ENCODE assay signal across 12 mouse cellular contexts in genomic region chr12:70532843-70533242, GRCm38 (mm10).
DNase-seq lines count a peak whose midpoint lies in the region; ATAC-seq and TF ChIP-seq lines count a peak whose summit lies in the region.
"Had no signal": no experiment of that assay in that cellular context is flagged by ENCODE, and none has a peak within 500 bp of the region (broad histone marks: within the 10 kb centered on the region; RNA-seq: fewer than 3 reads in every experiment).

No protein-coding gene starts in this region.

- H3K27me3 ChIP-seq in intestine, embryonic 14.5 days (replicated peaks; ENCODE audit: control insufficient read depth, insufficient read depth, low read length), result no peaks in the 10 kb centered on the region
- no peaks in the 10 kb centered on the region for H3K27me3 ChIP-seq in intestine, embryonic 16.5 days (replicated peaks; ENCODE audit: control insufficient read depth, insufficient read depth, low read length)
- no peaks in the 10 kb centered on the region for H3K27me3 ChIP-seq in embryonic facial prominence, embryonic 15.5 days
- H3K27me3 ChIP-seq in limb, embryonic 10.5 days (ENCODE audit: low read depth, poor library complexity, severe bottlenecking), result no peaks in the 10 kb centered on the region
- no peaks in the 10 kb centered on the region for H3K27me3 ChIP-seq in liver, postnatal 0 days (ENCODE audit: insufficient read depth, low read length)

- 64% methylated on average over 10 of the region's 10 CpGs for WGBS in intestine, embryonic 14.5 days
- 74% methylated on average over 10 of the region's 10 CpGs for WGBS in intestine, embryonic 16.5 days
- 37% methylated on average over 10 of the region's 10 CpGs for WGBS in embryonic facial prominence, embryonic 15.5 days
- WGBS in limb, embryonic 10.5 days, result 85% methylated on average over 10 of the region's 10 CpGs
- 75% methylated on average over 10 of the region's 10 CpGs for WGBS in liver, postnatal 0 days (ENCODE audit: insufficient replicate concordance)

- TF ChIP-seq CTCF in brain, embryonic 14.5 days (IDR thresholded peaks at IDR 0.05; ENCODE audit: borderline replicate concordance, extremely low read depth, insufficient read depth, insufficient read length), result no peak
- no peak for TF ChIP-seq CTCF in liver, postnatal 0 days (IDR thresholded peaks at IDR 0.05; ENCODE audit: low read depth)

- no peak for TF ChIP-seq EP300 in liver, postnatal 0 days (IDR thresholded peaks at IDR 0.05; ENCODE audit: low read depth)

- DNase-seq in intestine, embryonic 14.5 days (ENCODE audit: low spot score), result peak; percentile 52
- peak; percentile 59 for DNase-seq in brain, embryonic 14.5 days (ENCODE audit: low read depth)
- no peak for DNase-seq in limb, embryonic 10.5 days (ENCODE audit: low spot score)
- no peak for DNase-seq in retina, embryonic 14.5 days (ENCODE audit: low spot score)
- DNase-seq in liver, postnatal 0 days, result no peak
- DNase-seq in frontal cortex, postnatal 25 days (ENCODE audit: low spot score in 2 of 2), result no peak
- DNase-seq: adrenal gland, postnatal 25 days; cerebellum, postnatal 14 days; lung, adult 18-20 months had no signal

- H3K4me3 ChIP-seq in intestine, embryonic 14.5 days (ENCODE audit: low read depth, low read length), result no peak overlapping the region
- no peak overlapping the region for H3K4me3 ChIP-seq in intestine, embryonic 16.5 days (ENCODE audit: low read length)
- no peak overlapping the region for H3K4me3 ChIP-seq in embryonic facial prominence, embryonic 15.5 days (replicated peaks)
- no peak overlapping the region for H3K4me3 ChIP-seq in limb, embryonic 10.5 days
- H3K4me3 ChIP-seq in liver, postnatal 0 days (ENCODE audit: low read depth, low read length), result no peak overlapping the region
- H3K4me3 ChIP-seq: myocyte had no signal

- H3K9ac ChIP-seq in intestine, embryonic 14.5 days (ENCODE audit: low read length), result no peak overlapping the region
- no peak overlapping the region for H3K9ac ChIP-seq in intestine, embryonic 16.5 days (ENCODE audit: low read depth, low read length)
- H3K9ac ChIP-seq in embryonic facial prominence, embryonic 15.5 days, result no peak overlapping the region
- H3K9ac ChIP-seq in liver, postnatal 0 days (replicated peaks), result no peak overlapping the region

- peaks cover 4% of the 10 kb centered on the region; the same call in 1 of the 2 replicates for H3K4me1 ChIP-seq in intestine, embryonic 14.5 days (replicated peaks; ENCODE audit: control insufficient read depth, insufficient read depth, low read length)
- no peaks in the 10 kb centered on the region; the same call in 1 of the 2 replicates for H3K4me1 ChIP-seq in intestine, embryonic 16.5 days (ENCODE audit: control insufficient read depth, insufficient read depth, low read length)
- peaks cover 22% of the 10 kb centered on the region for H3K4me1 ChIP-seq in embryonic facial prominence, embryonic 15.5 days
- H3K4me1 ChIP-seq in limb, embryonic 10.5 days, result peaks cover 11% of the 10 kb centered on the region
- H3K4me1 ChIP-seq in liver, postnatal 0 days (ENCODE audit: insufficient read depth), result no peaks in the 10 kb centered on the region

- no peak overlapping the region for H3K4me2 ChIP-seq in intestine, embryonic 14.5 days (ENCODE audit: low read length)
- H3K4me2 ChIP-seq in intestine, embryonic 16.5 days (ENCODE audit: low read depth, low read length), result no peak overlapping the region
- H3K4me2 ChIP-seq in embryonic facial prominence, embryonic 15.5 days (replicated peaks), result 0 out of 2 replicates have a peak overlapping the region, but pooled peaks have one; percentile 22
- H3K4me2 ChIP-seq in liver, postnatal 0 days (ENCODE audit: low read depth, low read length), result no peak overlapping the region

- no peak for ATAC-seq in intestine, embryonic 14.5 days (replicated peaks; ENCODE audit: low FRiP score, low TSS enrichment, low read depth)
- ATAC-seq in intestine, embryonic 16.5 days, result no peak
- peak; percentile 54 for ATAC-seq in embryonic facial prominence, embryonic 15.5 days (ENCODE audit: insufficient number of reproducible peaks, low FRiP score, low TSS enrichment, low read depth)
- ATAC-seq in liver, postnatal 0 days, result no peak

- no peaks in the 10 kb centered on the region for H3K36me3 ChIP-seq in intestine, embryonic 14.5 days (ENCODE audit: control insufficient read depth, insufficient read depth, low read length)
- H3K36me3 ChIP-seq in intestine, embryonic 16.5 days (ENCODE audit: control insufficient read depth, insufficient read depth, low read length), result no peaks in the 10 kb centered on the region
- H3K36me3 ChIP-seq in embryonic facial prominence, embryonic 15.5 days, result no peaks in the 10 kb centered on the region
- no peaks in the 10 kb centered on the region for H3K36me3 ChIP-seq in limb, embryonic 10.5 days
- no peaks in the 10 kb centered on the region for H3K36me3 ChIP-seq in liver, postnatal 0 days (replicated peaks; ENCODE audit: insufficient read depth, low read length)

- H3K27ac ChIP-seq in intestine, embryonic 14.5 days (ENCODE audit: low read depth), result peak overlapping the region; percentile 48; the same call in 1 of the 2 replicates
- no peak overlapping the region for H3K27ac ChIP-seq in intestine, embryonic 16.5 days (ENCODE audit: low read length)
- H3K27ac ChIP-seq in embryonic facial prominence, embryonic 15.5 days (replicated peaks), result peak overlapping the region; percentile 76
- H3K27ac ChIP-seq in limb, embryonic 10.5 days, result peak overlapping the region; percentile 56; the same call in 1 of the 2 replicates
- no peak overlapping the region for H3K27ac ChIP-seq in liver, postnatal 0 days (ENCODE audit: low read depth)

- TF ChIP-seq POLR2A in brain, embryonic 14.5 days (IDR thresholded peaks at IDR 0.05; ENCODE audit: borderline replicate concordance, extremely low read depth, insufficient read depth, insufficient read length, poor library complexity, severe bottlenecking), result no peak

- H3K9me3 ChIP-seq in intestine, embryonic 14.5 days (ENCODE audit: control insufficient read depth, low read length), result no peaks in the 10 kb centered on the region
- H3K9me3 ChIP-seq in intestine, embryonic 16.5 days (ENCODE audit: control insufficient read depth, low read length), result no peaks in the 10 kb centered on the region
- no peaks in the 10 kb centered on the region for H3K9me3 ChIP-seq in embryonic facial prominence, embryonic 15.5 days (replicated peaks)
- H3K9me3 ChIP-seq in limb, embryonic 10.5 days (replicated peaks), result no peaks in the 10 kb centered on the region
- no peaks in the 10 kb centered on the region for H3K9me3 ChIP-seq in liver, postnatal 0 days (ENCODE audit: low read length)

Comparison
In these comparisons a context has a peak if more than half of its experiments do, and no peak if none do; other contexts are left out.
1. H3K27ac ChIP-seq: peak in intestine, embryonic 14.5 days (single experiment), embryonic facial prominence, embryonic 15.5 days (single experiment) and limb, embryonic 10.5 days (single experiment); none in intestine, embryonic 16.5 days (single experiment) and liver, postnatal 0 days (single experiment).
2. DNase-seq: peak in intestine, embryonic 14.5 days (single experiment) and brain, embryonic 14.5 days (single experiment); none in limb, embryonic 10.5 days (single experiment), retina, embryonic 14.5 days (single experiment), liver, postnatal 0 days (single experiment) and frontal cortex, postnatal 25 days (0 of 2).